Mouse (Mus musculus): ENCODE data around the gene Apom. TPM values are rescaled to one million over a fixed set of nuclear protein-coding genes. Genes with fewer than 3 reads are reported as not detected.
A peak's percentile ranks its signal among the peaks of the same experiment; 100 is the strongest.

The Apom gene
- polyA plus RNA-seq, 1 experiment from 2014 or later: 10.4 TPM

DNA sequence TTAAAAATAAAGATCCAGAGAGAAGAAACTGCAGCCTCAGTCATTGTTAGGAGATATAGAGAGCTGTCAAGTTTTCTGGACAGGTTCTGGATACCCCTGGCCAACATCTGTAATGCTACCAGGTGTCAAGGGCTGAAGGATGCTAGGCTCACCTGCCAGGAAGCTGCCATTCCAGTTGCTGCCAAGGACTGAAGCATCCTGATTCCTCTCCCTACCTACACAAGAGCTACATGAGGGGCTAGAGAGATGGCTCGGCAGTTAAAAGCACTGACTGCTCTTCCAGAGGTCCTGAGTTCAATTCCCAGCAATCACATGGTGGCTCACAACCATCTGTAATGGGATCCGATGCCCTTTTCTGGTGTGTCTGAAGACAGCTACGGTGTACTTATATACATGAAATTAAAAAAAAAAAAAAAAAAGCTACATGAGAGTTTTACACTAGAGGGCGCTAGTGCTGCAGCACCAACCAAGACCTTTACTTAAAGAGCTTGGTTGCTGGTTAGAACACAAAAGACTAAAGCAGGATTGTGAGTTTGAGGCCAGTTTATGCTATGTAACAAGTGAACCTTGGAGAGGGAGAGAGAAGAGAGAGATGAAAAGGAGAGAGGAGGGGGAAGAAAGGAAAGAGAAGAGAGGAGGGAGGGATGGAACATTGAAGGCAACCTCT, 36.8 kb upstream of the Apom start:
- 22% methylated on average over 4 of the region's 4 CpGs for WGBS
- Histone ChIP-seq H3K9ac (ENCODE audit: low read depth, low read length) (no peak overlapping the region), H3K27me3 (ENCODE audit: control insufficient read depth, insufficient read depth, low read length) (no peaks in the 10 kb centered on the region), H3K4me2 (replicated peaks; ENCODE audit: low read depth, low read length) (no peak overlapping the region), H3K9me3 (ENCODE audit: control insufficient read depth, low read length) (no peaks in the 10 kb centered on the region), H3K4me1 (ENCODE audit: control insufficient read depth, insufficient read depth, low read length) (no peaks in the 10 kb centered on the region; the same call in 1 of the 2 replicates), H3K27ac (ENCODE audit: low read depth, low read length) (no peak overlapping the region), H3K4me3 (ENCODE audit: low read length) (no peak overlapping the region), H3K36me3 (ENCODE audit: control insufficient read depth, insufficient read depth, low read length) (no peaks in the 10 kb centered on the region)
- ATAC-seq (ENCODE audit: low FRiP score, low TSS enrichment): no peak

DNA sequence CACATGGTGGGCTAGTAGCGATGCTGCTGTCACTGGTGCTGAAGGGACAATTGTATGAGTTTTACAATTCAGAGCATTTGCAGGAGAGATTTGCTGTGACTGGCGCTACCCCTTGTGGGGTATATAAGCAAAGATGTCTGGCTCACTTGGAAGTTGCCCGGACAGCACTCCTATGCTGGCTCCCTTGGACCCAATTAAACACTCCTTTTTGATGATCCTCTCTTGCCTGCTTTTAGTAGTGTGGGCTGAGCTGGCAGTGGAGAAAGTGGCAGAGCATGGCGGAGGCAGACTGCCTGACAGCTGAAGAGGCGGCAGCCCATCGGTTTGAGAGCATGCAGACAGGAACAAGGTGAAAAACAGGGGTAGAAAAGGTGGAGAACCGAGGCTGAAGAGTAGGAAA, 35.9 kb upstream of the Apom start:
- no peak overlapping the region for H3K27ac ChIP-seq (ENCODE audit: low read depth, low read length)
- H3K4me3 ChIP-seq (ENCODE audit: low read length): no peak overlapping the region
- no peaks in the 10 kb centered on the region for H3K27me3 ChIP-seq (ENCODE audit: control insufficient read depth, insufficient read depth, low read length)
- peaks cover 5% of the 10 kb centered on the region; the same call in 1 of the 2 replicates for H3K4me1 ChIP-seq (ENCODE audit: control insufficient read depth, insufficient read depth, low read length)
- no peaks in the 10 kb centered on the region for H3K9me3 ChIP-seq (ENCODE audit: control insufficient read depth, low read length)
- no peak for ATAC-seq (ENCODE audit: low FRiP score, low TSS enrichment)
- no peak overlapping the region for H3K4me2 ChIP-seq (replicated peaks; ENCODE audit: low read depth, low read length)
- H3K36me3 ChIP-seq (ENCODE audit: control insufficient read depth, insufficient read depth, low read length): no peaks in the 10 kb centered on the region
- WGBS: 89% methylated on average over 7 of the region's 7 CpGs
- no peak overlapping the region for H3K9ac ChIP-seq (ENCODE audit: low read depth, low read length)

DNA sequence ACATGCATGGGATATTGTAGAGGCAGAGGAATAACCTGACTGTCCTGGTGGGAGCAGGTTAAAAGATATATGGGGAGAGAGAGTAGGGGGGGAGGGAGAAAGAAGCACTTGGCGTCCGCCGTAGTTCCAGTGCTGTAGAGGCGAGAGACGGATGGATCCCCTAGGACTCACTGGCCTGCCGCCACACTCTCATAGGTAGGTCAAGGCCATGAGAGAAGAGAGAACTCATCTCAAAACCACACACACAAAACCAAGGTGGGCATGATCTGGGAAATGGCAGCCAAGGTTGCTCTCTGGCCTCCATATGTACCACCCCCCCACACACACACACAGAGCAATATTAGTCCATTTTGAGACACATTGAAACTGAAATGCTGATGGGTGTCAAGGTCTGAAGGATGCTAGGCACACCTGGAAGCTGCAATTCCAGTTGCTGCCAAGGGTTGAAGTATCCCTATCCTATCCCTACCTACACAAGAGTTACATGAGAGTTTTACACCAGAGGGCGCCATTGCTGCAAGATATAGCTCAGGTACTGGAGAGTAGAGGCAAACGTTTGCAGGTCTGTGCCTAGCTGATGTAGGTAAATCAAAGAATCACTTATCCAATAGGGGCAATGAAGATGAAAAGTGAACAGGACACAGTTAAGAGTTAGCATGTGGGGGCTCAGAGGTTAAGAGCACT, 34.6 kb upstream of the Apom start:
- peak overlapping the region; percentile 87; the same call in 1 of the 2 replicates for H3K4me3 ChIP-seq (ENCODE audit: low read length)

DNA sequence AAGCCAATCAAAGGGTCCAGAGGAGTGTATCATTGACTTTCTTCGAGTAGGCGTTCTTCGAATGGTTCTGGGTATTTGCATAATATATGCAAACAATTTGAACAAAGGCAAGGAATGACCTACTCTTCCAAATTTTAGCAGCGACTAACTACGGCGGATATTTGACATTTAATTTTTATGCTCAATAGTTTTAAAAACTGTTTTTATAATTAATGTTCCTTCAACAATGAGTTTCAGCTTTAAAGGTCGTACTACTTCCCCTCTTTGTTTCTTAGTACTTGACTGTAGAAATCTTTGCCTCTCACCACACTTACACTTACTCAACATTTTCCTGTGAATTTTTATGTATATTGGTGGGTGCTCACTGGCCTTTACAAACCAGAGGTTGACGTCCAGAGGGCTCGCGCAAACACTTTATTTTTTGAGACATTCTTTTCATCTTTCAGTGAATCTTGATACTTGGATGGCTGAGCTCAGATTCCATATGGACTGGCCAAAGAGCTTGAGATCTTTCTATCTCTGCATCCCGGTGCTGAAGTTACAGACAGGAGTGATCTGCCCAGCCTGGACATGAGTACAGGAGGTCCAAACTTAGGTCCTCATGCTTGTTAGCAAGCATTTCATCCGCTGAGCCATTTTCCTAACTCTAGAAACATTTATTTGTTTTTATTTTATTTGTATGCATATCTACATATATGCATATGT, 33.8 kb upstream of the Apom start:
- Histone ChIP-seq H3K4me1 (ENCODE audit: control insufficient read depth, insufficient read depth, low read length) (peaks cover 20% of the 10 kb centered on the region; the same call in 1 of the 2 replicates), H3K9me3 (ENCODE audit: control insufficient read depth, low read length) (no peaks in the 10 kb centered on the region), H3K4me2 (replicated peaks; ENCODE audit: low read depth, low read length) (peak overlapping the region; percentile 48), H3K9ac (ENCODE audit: low read depth, low read length) (peak overlapping the region; percentile 57), H3K36me3 (ENCODE audit: control insufficient read depth, insufficient read depth, low read length) (peaks cover 20% of the 10 kb centered on the region), H3K27me3 (ENCODE audit: control insufficient read depth, insufficient read depth, low read length) (no peaks in the 10 kb centered on the region), H3K4me3 (ENCODE audit: low read length) (peak overlapping the region; percentile 87), H3K27ac (ENCODE audit: low read depth, low read length) (peak overlapping the region; percentile 96)
- 20% methylated on average over 12 of the region's 12 CpGs for WGBS
- ATAC-seq (ENCODE audit: low FRiP score, low TSS enrichment): peak; percentile 85

More for the DNA sequence above, 34.6 kb upstream of the Apom start:
- ATAC-seq (ENCODE audit: low FRiP score, low TSS enrichment): no peak
- Histone ChIP-seq H3K4me1 (ENCODE audit: control insufficient read depth, insufficient read depth, low read length) (peaks cover 18% of the 10 kb centered on the region; the same call in 1 of the 2 replicates), H3K36me3 (ENCODE audit: control insufficient read depth, insufficient read depth, low read length) (peaks cover 12% of the 10 kb centered on the region), H3K27ac (ENCODE audit: low read depth, low read length) (peak overlapping the region; percentile 96; the same call in 1 of the 2 replicates), H3K9me3 (ENCODE audit: control insufficient read depth, low read length) (no peaks in the 10 kb centered on the region), H3K27me3 (ENCODE audit: control insufficient read depth, insufficient read depth, low read length) (no peaks in the 10 kb centered on the region), H3K4me2 (replicated peaks; ENCODE audit: low read depth, low read length) (peak overlapping the region; percentile 48; the same call in 1 of the 2 replicates), H3K9ac (ENCODE audit: low read depth, low read length) (no peak overlapping the region)
- 58% methylated on average over 8 of the region's 8 CpGs for WGBS

DNA sequence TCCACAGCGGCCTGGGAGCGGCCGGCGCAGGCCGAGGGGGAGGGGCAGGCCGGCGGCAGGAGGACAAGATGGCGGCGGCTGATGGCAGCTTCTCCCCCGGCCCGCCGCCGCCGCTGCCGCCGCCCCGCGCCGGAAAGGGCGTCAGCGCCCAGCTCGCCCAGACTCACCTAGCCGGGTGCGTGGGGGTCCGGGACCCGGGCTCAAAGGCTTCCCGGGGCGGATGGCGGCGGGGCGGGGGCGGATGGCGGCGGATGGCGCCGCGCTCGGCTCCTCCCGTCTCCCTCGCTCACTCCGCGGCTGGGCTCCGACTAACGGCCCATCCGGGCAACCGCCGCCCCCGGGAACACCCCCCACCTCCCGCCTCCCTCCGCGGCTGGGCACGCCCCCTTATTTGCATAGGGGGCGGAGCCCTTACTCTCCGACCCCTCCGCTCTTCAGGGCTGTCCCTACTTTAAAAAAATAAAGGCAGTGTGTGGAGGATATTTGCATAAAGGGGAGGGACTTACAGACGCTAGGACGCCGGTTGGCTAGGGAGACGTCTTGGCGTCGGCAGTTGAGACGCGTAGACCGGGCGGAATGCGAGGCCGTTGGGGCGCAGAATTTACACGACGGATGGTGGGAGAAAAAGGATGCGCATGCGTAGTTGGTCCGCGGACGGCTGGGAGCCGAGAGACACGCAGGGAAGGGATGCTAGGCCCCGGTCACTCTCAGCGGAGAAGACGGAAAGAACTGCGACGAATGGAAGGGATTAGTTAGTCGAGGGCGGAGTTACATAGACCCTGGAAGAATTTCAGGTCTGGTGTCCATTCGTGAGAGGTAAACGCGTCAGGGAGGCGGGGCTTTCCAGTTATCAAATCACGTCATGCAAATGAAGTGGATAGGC, 33.0 kb upstream of the Apom start, which contains the start of gene Prrc2a:
Gene Prrc2a, minus strand, starts transcription at position 330 of the 883 bp plus-strand sequence.
- Histone ChIP-seq H3K4me3 (ENCODE audit: low read length) (peak within 1 kb of the TSS; percentile 87), H3K27me3 (ENCODE audit: control insufficient read depth, insufficient read depth, low read length) (no peaks in the 10 kb centered on the region), H3K9ac (ENCODE audit: low read depth, low read length) (peak within 1 kb of the TSS; percentile 97), H3K4me1 (ENCODE audit: control insufficient read depth, insufficient read depth, low read length) (peaks cover 20% of the 10 kb centered on the region; the same call in 1 of the 2 replicates), H3K36me3 (ENCODE audit: control insufficient read depth, insufficient read depth, low read length) (peaks cover 28% of the 10 kb centered on the region), H3K4me2 (replicated peaks; ENCODE audit: low read depth, low read length) (peak within 1 kb of the TSS; percentile 98), H3K9me3 (ENCODE audit: control insufficient read depth, low read length) (no peaks in the 10 kb centered on the region), H3K27ac (ENCODE audit: low read depth, low read length) (peak within 1 kb of the TSS; percentile 96)
- under 1% methylated on average over 66 of the region's 89 CpGs for whole genome bisulfite sequencing
- peak; percentile 97 for ATAC-seq (ENCODE audit: low FRiP score, low TSS enrichment)

DNA sequence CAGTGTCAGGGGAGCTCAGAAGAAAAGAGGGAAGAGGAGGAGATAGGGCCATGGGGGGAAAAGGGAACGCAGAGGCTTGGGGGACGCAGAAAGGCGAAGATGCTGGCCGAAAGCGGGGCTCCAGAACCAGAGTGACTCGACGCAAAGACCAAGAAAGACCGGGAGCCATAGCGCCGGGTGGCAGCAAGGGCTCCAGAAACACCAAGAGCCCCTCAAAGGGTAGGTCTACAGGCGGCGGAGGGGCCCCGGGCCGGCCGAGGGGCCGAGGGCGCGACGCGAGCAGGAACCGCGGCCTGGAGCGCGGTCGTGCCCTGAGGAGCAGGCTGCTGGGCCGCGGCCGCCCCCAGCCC, 32.3 kb upstream of the Apom start:
- Histone ChIP-seq H3K9me3 (ENCODE audit: control insufficient read depth, low read length) (no peaks in the 10 kb centered on the region), H3K9ac (ENCODE audit: low read depth, low read length) (peak overlapping the region; percentile 97), H3K4me3 (ENCODE audit: low read length) (peak overlapping the region; percentile 87), H3K4me2 (replicated peaks; ENCODE audit: low read depth, low read length) (peak overlapping the region; percentile 98), H3K27me3 (ENCODE audit: control insufficient read depth, insufficient read depth, low read length) (no peaks in the 10 kb centered on the region), H3K27ac (ENCODE audit: low read depth, low read length) (peak overlapping the region; percentile 90), H3K4me1 (ENCODE audit: control insufficient read depth, insufficient read depth, low read length) (peaks cover 20% of the 10 kb centered on the region; the same call in 1 of the 2 replicates), H3K36me3 (ENCODE audit: control insufficient read depth, insufficient read depth, low read length) (peaks cover 35% of the 10 kb centered on the region)
- WGBS: 0% methylated on average over 21 of the region's 28 CpGs
- ATAC-seq (ENCODE audit: low FRiP score, low TSS enrichment): no peak

DNA sequence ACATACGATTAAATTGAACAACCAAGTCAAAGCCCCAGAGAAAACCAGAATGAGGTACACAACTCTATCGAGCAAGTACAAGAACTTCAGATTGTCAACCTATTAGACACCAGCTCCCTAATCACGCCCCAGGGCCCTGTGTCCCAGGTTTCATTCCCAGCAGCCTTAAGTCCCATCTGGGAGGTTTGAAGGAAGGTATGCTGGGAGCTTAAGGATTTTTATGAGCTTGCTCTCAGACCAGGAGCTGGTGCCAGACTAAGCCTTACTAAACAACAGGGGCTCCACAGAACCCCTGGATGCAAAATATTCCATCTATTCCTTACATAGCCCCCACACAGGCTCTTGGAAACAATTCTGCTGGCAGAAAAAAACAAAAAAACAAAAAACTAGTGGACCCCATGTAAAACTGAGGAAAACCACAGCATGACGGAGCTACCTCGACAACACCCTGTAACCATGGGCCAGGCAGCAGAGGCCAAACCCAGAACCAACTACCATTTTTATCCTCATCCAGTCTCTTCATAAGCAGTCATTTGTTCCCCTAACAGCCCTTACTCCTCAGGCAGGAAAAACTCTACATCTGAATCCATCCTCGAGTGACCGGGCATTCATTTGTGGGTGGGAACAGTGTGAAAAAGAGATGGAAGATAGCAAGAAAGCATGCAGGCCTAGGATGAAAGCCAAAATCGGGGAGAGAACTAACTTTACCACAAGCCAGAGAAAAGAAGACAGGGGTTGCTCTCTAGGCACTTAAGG, 31.7 kb upstream of the Apom start:
- H3K27me3 ChIP-seq (ENCODE audit: control insufficient read depth, insufficient read depth, low read length): no peaks in the 10 kb centered on the region
- no peaks in the 10 kb centered on the region for H3K9me3 ChIP-seq (ENCODE audit: control insufficient read depth, low read length)
- H3K4me2 ChIP-seq (replicated peaks; ENCODE audit: low read depth, low read length): peak overlapping the region; percentile 98
- H3K27ac ChIP-seq (ENCODE audit: low read depth, low read length): peak overlapping the region; percentile 90; the same call in 1 of the 2 replicates
- ATAC-seq (ENCODE audit: low FRiP score, low TSS enrichment): no peak
- WGBS: 5% methylated on average over 8 of the region's 8 CpGs
- H3K4me3 ChIP-seq (ENCODE audit: low read length): peak overlapping the region; percentile 87
- peak overlapping the region; percentile 97 for H3K9ac ChIP-seq (ENCODE audit: low read depth, low read length)
- peaks cover 41% of the 10 kb centered on the region for H3K36me3 ChIP-seq (ENCODE audit: control insufficient read depth, insufficient read depth, low read length)
- peaks cover 20% of the 10 kb centered on the region; the same call in 1 of the 2 replicates for H3K4me1 ChIP-seq (ENCODE audit: control insufficient read depth, insufficient read depth, low read length)

DNA sequence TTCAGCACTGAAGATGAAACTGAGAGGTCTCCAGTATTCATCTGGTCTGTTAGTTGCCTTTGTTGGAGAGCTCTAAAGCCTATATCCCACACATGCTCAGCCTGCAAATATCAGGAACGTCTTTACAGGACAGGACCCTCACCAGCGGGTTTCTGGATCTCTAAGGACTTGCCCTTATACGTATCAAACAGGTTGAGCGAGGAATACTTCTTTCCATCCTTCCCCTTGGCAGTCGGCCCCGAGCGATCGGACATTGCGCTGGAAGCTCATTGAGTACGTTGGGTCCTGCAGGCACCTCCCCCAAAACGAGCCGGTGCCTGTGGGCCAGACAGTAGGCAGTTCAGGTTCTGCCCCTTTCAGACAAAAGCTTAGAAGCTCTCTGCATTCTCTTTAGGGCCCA, 30.9 kb upstream of the Apom start:
- Histone ChIP-seq H3K4me1 (ENCODE audit: control insufficient read depth, insufficient read depth, low read length) (peaks cover 20% of the 10 kb centered on the region; the same call in 1 of the 2 replicates), H3K9me3 (ENCODE audit: control insufficient read depth, low read length) (no peaks in the 10 kb centered on the region), H3K4me3 (ENCODE audit: low read length) (peak overlapping the region; percentile 87), H3K4me2 (replicated peaks; ENCODE audit: low read depth, low read length) (peak overlapping the region; percentile 98), H3K36me3 (ENCODE audit: control insufficient read depth, insufficient read depth, low read length) (peaks cover 49% of the 10 kb centered on the region), H3K9ac (ENCODE audit: low read depth, low read length) (peak overlapping the region; percentile 97), H3K27me3 (ENCODE audit: control insufficient read depth, insufficient read depth, low read length) (no peaks in the 10 kb centered on the region), H3K27ac (ENCODE audit: low read depth, low read length) (no peak overlapping the region)
- 31% methylated on average over 12 of the region's 12 CpGs for WGBS
- no peak for ATAC-seq (ENCODE audit: low FRiP score, low TSS enrichment)

Data from kidney, embryonic 14.5 days (tissue).